8 mouse cellular contexts compared by ENCODE assay signal in genomic region chr19:22883744-22884317, GRCm38 (mm10).
DNase-seq lines count a peak whose midpoint lies in the region; ATAC-seq and TF ChIP-seq lines count a peak whose summit lies in the region.

No protein-coding gene starts in this region.

- peak; percentile 48 for DNase-seq in gastrocnemius, adult 18-20 months (ENCODE audit: low spot score)
- no peak for DNase-seq in gastrocnemius, adult 8-10 months (ENCODE audit: low spot score in 2 of 2)
- DNase-seq in cerebellum, postnatal 14 days: peak; percentile 77 to 85
- peak; percentile 47 for DNase-seq in gastrocnemius, adult 2 months
- peak; percentile 65 for DNase-seq in intestine, embryonic 14.5 days (ENCODE audit: low spot score)
- DNase-seq in left cerebral cortex, postnatal 10 days (ENCODE audit: extremely low spot score in 1 of 2, low spot score in 2 of 2): peak; percentile 49 to 71
- peak; percentile 87 for DNase-seq in midbrain, embryonic 11.5 days (ENCODE audit: low spot score, missing footprints)
- DNase-seq in stomach, postnatal 0 days (ENCODE audit: low spot score): peak; percentile 42

- intact Hi-C loops in gastrocnemius, adult 2 months (cut with DNase I): loop anchor here (1.0 to 5.0 kb wide), 2 partner anchors 332 to 547 kb away; no protein-coding TSS in a partner anchor
- intact Hi-C loops in left cerebral cortex, postnatal 10 days (cut with DNase I): loop anchor here (2.0 to 10.0 kb wide), 4 partner anchors 107 to 547 kb away; no protein-coding TSS in a partner anchor

- no peaks in the 10 kb centered on the region for H3K4me1 ChIP-seq in intestine, embryonic 14.5 days (replicated peaks; ENCODE audit: control insufficient read depth, insufficient read depth, low read length)
- no peaks in the 10 kb centered on the region for H3K4me1 ChIP-seq in midbrain, embryonic 11.5 days (ENCODE audit: control insufficient read depth, insufficient read depth, low read length)
- no peaks in the 10 kb centered on the region for H3K4me1 ChIP-seq in stomach, postnatal 0 days (replicated peaks; ENCODE audit: control insufficient read depth, insufficient read depth)

- no peak overlapping the region for H3K27ac ChIP-seq in gastrocnemius, adult 2 months
- H3K27ac ChIP-seq in intestine, embryonic 14.5 days (ENCODE audit: low read depth): no peak overlapping the region
- H3K27ac ChIP-seq in midbrain, embryonic 11.5 days (ENCODE audit: low read depth, low read length): no peak overlapping the region
- H3K27ac ChIP-seq in stomach, postnatal 0 days (replicated peaks): no peak overlapping the region

- peak overlapping the region; percentile 39 for H3K4me2 ChIP-seq in intestine, embryonic 14.5 days (ENCODE audit: low read length)
- peak overlapping the region; percentile 41; the same call in 1 of the 2 replicates for H3K4me2 ChIP-seq in midbrain, embryonic 11.5 days
- peak overlapping the region; percentile 38 for H3K4me2 ChIP-seq in stomach, postnatal 0 days (replicated peaks; ENCODE audit: low read depth)

- H3K27me3 ChIP-seq in intestine, embryonic 14.5 days (replicated peaks; ENCODE audit: control insufficient read depth, insufficient read depth, low read length): no peaks in the 10 kb centered on the region
- H3K27me3 ChIP-seq in midbrain, embryonic 11.5 days (ENCODE audit: control insufficient read depth, insufficient read depth, low read length): no peaks in the 10 kb centered on the region
- no peaks in the 10 kb centered on the region for H3K27me3 ChIP-seq in stomach, postnatal 0 days (ENCODE audit: control insufficient read depth, insufficient read depth, low read length)

- peak; percentile 83 for ATAC-seq in intestine, embryonic 14.5 days (replicated peaks; ENCODE audit: low FRiP score, low TSS enrichment, low read depth)
- ATAC-seq in midbrain, embryonic 11.5 days (ENCODE audit: low FRiP score): peak; percentile 89
- peak; percentile 66; the same call in 1 of the 2 replicates for ATAC-seq in stomach, postnatal 0 days (ENCODE audit: low FRiP score, low TSS enrichment)

- H3K9me3 ChIP-seq in intestine, embryonic 14.5 days (ENCODE audit: control insufficient read depth, low read length): no peaks in the 10 kb centered on the region
- H3K9me3 ChIP-seq in midbrain, embryonic 11.5 days (ENCODE audit: control insufficient read depth, low read length): no peaks in the 10 kb centered on the region
- no peaks in the 10 kb centered on the region for H3K9me3 ChIP-seq in stomach, postnatal 0 days (ENCODE audit: control insufficient read depth, low read length)

- no peaks in the 10 kb centered on the region for H3K36me3 ChIP-seq in intestine, embryonic 14.5 days (ENCODE audit: control insufficient read depth, insufficient read depth, low read length)
- H3K36me3 ChIP-seq in midbrain, embryonic 11.5 days (ENCODE audit: control insufficient read depth, insufficient read depth, low read length): no peaks in the 10 kb centered on the region
- no peaks in the 10 kb centered on the region for H3K36me3 ChIP-seq in stomach, postnatal 0 days (ENCODE audit: control insufficient read depth, insufficient read depth, low read length)

- no peak overlapping the region for H3K9ac ChIP-seq in intestine, embryonic 14.5 days (ENCODE audit: low read length)
- H3K9ac ChIP-seq in midbrain, embryonic 11.5 days (ENCODE audit: low read length): no peak overlapping the region
- H3K9ac ChIP-seq in stomach, postnatal 0 days (ENCODE audit: low read length): no peak overlapping the region

- 22% methylated on average over 18 of the region's 18 CpGs for WGBS in intestine, embryonic 14.5 days
- 25% methylated on average over 18 of the region's 18 CpGs for WGBS in midbrain, embryonic 11.5 days
- WGBS in stomach, postnatal 0 days: 23% methylated on average over 18 of the region's 18 CpGs

- TF ChIP-seq CTCF in gastrocnemius, adult 2 months (IDR thresholded peaks at IDR 0.05): peak; percentile 85
- peak; percentile 86 for TF ChIP-seq CTCF in stomach, postnatal 0 days (IDR thresholded peaks at IDR 0.05; ENCODE audit: low read depth)

- no peak for TF ChIP-seq EP300 in stomach, postnatal 0 days (optimal IDR thresholded peaks at IDR 0.05)

- peak overlapping the region; percentile 51 for H3K4me3 ChIP-seq in gastrocnemius, adult 2 months
- peak overlapping the region; percentile 3; the same call in 1 of the 2 replicates for H3K4me3 ChIP-seq in intestine, embryonic 14.5 days (ENCODE audit: low read depth, low read length)
- H3K4me3 ChIP-seq in midbrain, embryonic 11.5 days (ENCODE audit: low read depth, low read length): no peak overlapping the region
- no peak overlapping the region for H3K4me3 ChIP-seq in stomach, postnatal 0 days (ENCODE audit: low read depth, low read length)

Comparison
In these comparisons a context has a peak if more than half of its experiments do, and no peak if none do; other contexts are left out.
1. DNase-seq: peak in gastrocnemius, adult 18-20 months (single experiment), cerebellum, postnatal 14 days (2 of 2), gastrocnemius, adult 2 months (single experiment), intestine, embryonic 14.5 days (single experiment), left cerebral cortex, postnatal 10 days (2 of 2), midbrain, embryonic 11.5 days (single experiment) and stomach, postnatal 0 days (single experiment); none in gastrocnemius, adult 8-10 months (0 of 2).
2. H3K4me3 ChIP-seq: peak in gastrocnemius, adult 2 months (single experiment) and intestine, embryonic 14.5 days (single experiment); none in midbrain, embryonic 11.5 days (single experiment) and stomach, postnatal 0 days (single experiment).
3. Peak in every context shown above with its lines, with median percentiles within 50 percentile points of each other: ATAC-seq and H3K4me2 ChIP-seq.